Mouse (Mus musculus): ENCODE measurements around the gene Abca16.

GRCm38 (mm10) chr7:120426625-120427024, 17.2 kb downstream of the Abca16 start:
- no peak for TF ChIP-seq MAFK (IDR thresholded peaks at IDR 0.05; ENCODE audit: insufficient read depth, low read depth, low read length)
- TF ChIP-seq CHD2 (IDR thresholded peaks at IDR 0.05; ENCODE audit: low read depth, low read length) = no peak
- TF ChIP-seq ZC3H11A (IDR thresholded peaks at IDR 0.05; ENCODE audit: borderline replicate concordance, low read depth, low read length) = no peak
- TF ChIP-seq HCFC1 (IDR thresholded peaks at IDR 0.05; ENCODE audit: borderline replicate concordance, insufficient read depth, low read length) = no peak

All from ES-E14 (cell line).